Mouse (Mus musculus) heart, embryonic 15.5 days (tissue): ENCODE results near the gene Otud5. TPM values are rescaled to one million over a fixed set of nuclear protein-coding genes. Genes with fewer than 3 reads are reported as not detected.

Source experiments
- ATAC-seq: fragments of 200-750 bp; cut with Nextera tagmentation; replicated peaks from 2 replicates; pipeline ENCODE4 v1.8.0; 2017; ENCODE audit warnings: low read depth, moderate TSS enrichment; ENCODE audit not compliant: insufficient number of reproducible peaks, insufficient read depth, low FRiP score
- H3K27ac ChIP-seq: fragments of 300-500 bp; sonication (generic); 2 replicates; pipeline ENCODE4 v1.5.1; 2015; ENCODE audit warnings: mild to moderate bottlenecking, inconsistent platforms
- H3K27me3 ChIP-seq: fragments of 300-500 bp; sonication (generic); 2 replicates; pipeline ENCODE4 v1.6.1; 2015; ENCODE audit warnings: inconsistent platforms
- H3K36me3 ChIP-seq: fragments of 300-500 bp; sonication (generic); 2 replicates; pipeline ENCODE4 v1.6.1; 2015; ENCODE audit warnings: mild to moderate bottlenecking, inconsistent platforms
- H3K4me1 ChIP-seq: fragments of 300-500 bp; sonication (generic); replicated peaks from 2 replicates; pipeline ENCODE4 v1.6.1; 2015; ENCODE audit warnings: inconsistent platforms
- H3K4me2 ChIP-seq: fragments of 300-500 bp; sonication (generic); 2 replicates; pipeline ENCODE4 v1.6.1; 2015; ENCODE audit warnings: inconsistent platforms, mild to moderate bottlenecking, moderate library complexity
- H3K4me3 ChIP-seq: fragments of 300-500 bp; sonication (generic); 2 replicates; pipeline ENCODE4 v1.5.1; 2015; ENCODE audit warnings: mild to moderate bottlenecking, inconsistent platforms
- H3K9ac ChIP-seq: fragments of 300-500 bp; sonication (generic); 2 replicates; pipeline ENCODE4 v1.6.1; 2015; ENCODE audit warnings: mild to moderate bottlenecking, inconsistent platforms
- H3K9me3 ChIP-seq: fragments of 300-500 bp; sonication (generic); replicated peaks from 2 replicates; pipeline ENCODE4 v1.6.1; 2016; ENCODE audit warnings: inconsistent platforms
- WGBS: fragments of 180-500 bp; shearing (Covaris S2); methylation state at CpG from one replicate; pipeline ENCODE4 v1.1.7; 2015; ENCODE audit warnings: mixed read lengths; 5-methylcytosine and 5-hydroxymethylcytosine counted together
- microRNA counts: library from miRNA; unstranded; fragments of <30 nt; microRNA quantifications from one replicate; lab custom pipeline; 2016
- microRNA-seq: library from miRNA; unstranded; fragments of <30 nt; microRNA quantifications from one replicate; pipeline ENCODE4, GENCODE M21; 2016
- polyA plus RNA-seq: library from polyadenylated mRNA; unstranded; fragments of >200 nt; fragmentation: Nextera tagmentation; extraction: Ambion mirVana; gene quantifications from 2 replicates; pipeline ENCODE4 v1.2.1, GENCODE M21; 2015

Gene Otud5
- polyA plus RNA-seq, 1 experiment from 2014 or later, result 24.7 TPM

- peaks cover 7% of the 10 kb centered on the region; the same call in 1 of the 2 replicates for H3K4me1 ChIP-seq
- H3K36me3 ChIP-seq, result no peaks in the 10 kb centered on the region
- H3K27ac ChIP-seq, result no peak overlapping the region
- H3K27me3 ChIP-seq, result peaks cover 81% of the 10 kb centered on the region
- ATAC-seq, result no peak
- peak overlapping the region; percentile 55 for H3K4me2 ChIP-seq
- 11% methylated on average over 31 of the region's 48 CpGs for WGBS
- no peak overlapping the region for H3K9ac ChIP-seq
- H3K4me3 ChIP-seq, result peak overlapping the region; percentile 33
- H3K9me3 ChIP-seq, result no peaks in the 10 kb centered on the region
These were observed 80.9 kb downstream of the Otud5 start for GRCm38 (mm10) chrX:7922032-7922431.

MicroRNAs encoded within 50 kb of the gene (microRNA counts, 519-probe panel; counts per million panel counts)
- 1,895 counts per million, percentile 17 among the panel's probes with 10 or more counts for microRNA mmu-miR-1198 (lab: Ali Mortazavi, UCI)

Small RNAs within 50 kb of the gene (microRNA-seq; reads per million reads assigned to microRNA genes)
- 20.8 reads per million, percentile 34 among the genes with 10 or more reads in this experiment for gene Mir1198

Other genes with a start within 250 kb of the Otud5 start
- gene Ccdc22, start 235.8 kb upstream of the Otud5 start, polyA plus RNA-seq, result 16.4 and 21.4 TPM in 2 replicates
- gene Cacna1f, start 234.3 kb upstream of the Otud5 start, polyA plus RNA-seq, result not detected in 2 replicates
- gene Syp, start 202.9 kb upstream of the Otud5 start, polyA plus RNA-seq, result 0.64 and 2.8 TPM in 2 replicates
- 8.0 and 10.6 TPM in 2 replicates for gene Prickle3, start 184.1 kb upstream of the Otud5 start, polyA plus RNA-seq
- 129 and 145 TPM in 2 replicates for gene Plp2, start 170.0 kb upstream of the Otud5 start, polyA plus RNA-seq
- gene Magix, start 160.1 kb upstream of the Otud5 start, polyA plus RNA-seq, result 0.69 and 1.2 TPM in 2 replicates
- gene Gpkow, start 144.2 kb upstream of the Otud5 start, polyA plus RNA-seq, result 27.0 and 28.2 TPM in 2 replicates
- 25.4 and 33.7 TPM in 2 replicates for gene Wdr45, start 127.0 kb upstream of the Otud5 start, polyA plus RNA-seq
- gene Gm45208, start 119.1 kb upstream of the Otud5 start, polyA plus RNA-seq, result 1.2 TPM in 1 of 2 replicates, not detected in the other
- 30.5 and 39.4 TPM in 2 replicates for gene Praf2, start 112.9 kb upstream of the Otud5 start, polyA plus RNA-seq
- 4.1 and 8.7 TPM in 2 replicates for gene Ccdc120, start 90.5 kb upstream of the Otud5 start, polyA plus RNA-seq
- 16.6 and 21.7 TPM in 2 replicates for gene Tfe3, start 78.8 kb upstream of the Otud5 start, polyA plus RNA-seq
- 25.9 and 31.1 TPM in 2 replicates for gene Gripap1, start 51.6 kb upstream of the Otud5 start, polyA plus RNA-seq
- 0.69 and 1.0 TPM in 2 replicates for gene Kcnd1, start 19.1 kb upstream of the Otud5 start, polyA plus RNA-seq
- gene Pim2, start 36.9 kb downstream of the Otud5 start, polyA plus RNA-seq, result 4.5 and 6.3 TPM in 2 replicates
- 22.3 and 32.0 TPM in 2 replicates for gene Slc35a2, start 42.7 kb downstream of the Otud5 start, polyA plus RNA-seq
- gene Pqbp1, start 57.9 kb downstream of the Otud5 start, polyA plus RNA-seq, result 72.8 and 77.9 TPM in 2 replicates
- gene Timm17b, start 58.0 kb downstream of the Otud5 start, polyA plus RNA-seq, result 102 and 124 TPM in 2 replicates
- gene Gm10491, start 66.5 kb downstream of the Otud5 start, polyA plus RNA-seq, result not detected in 2 replicates
- not detected in 2 replicates for gene Gm10490, start 68.2 kb downstream of the Otud5 start, polyA plus RNA-seq
- gene Pcsk1n, start 78.5 kb downstream of the Otud5 start, polyA plus RNA-seq, result 0.39 and 3.3 TPM in 2 replicates
- not detected in 2 replicates for gene Eras, start 87.2 kb downstream of the Otud5 start, polyA plus RNA-seq
- gene Hdac6, start 106.5 kb downstream of the Otud5 start, polyA plus RNA-seq, result 21.4 and 28.6 TPM in 2 replicates
- gene Gata1, start 136.7 kb downstream of the Otud5 start, polyA plus RNA-seq, result 0.57 and 2.4 TPM in 2 replicates
- gene Glod5, start 177.1 kb downstream of the Otud5 start, polyA plus RNA-seq, result 0.19 and 0.66 TPM in 2 replicates
- 25.0 and 32.1 TPM in 2 replicates for gene Suv39h1, start 233.4 kb downstream of the Otud5 start, polyA plus RNA-seq
- gene Was, start 249.1 kb downstream of the Otud5 start, polyA plus RNA-seq, result 0.39 and 1.1 TPM in 2 replicates